Mouse (Mus musculus) natural killer cell, adult 2 months (primary cell): Measurements from ENCODE around the gene Gchfr.
A peak's percentile ranks its signal among the peaks of the same experiment; 100 is the strongest.

Source experiments
- DNase-seq, 2 experiments: peaks; one replicate each; pipeline ENCODE4 v3.0.0; 2022; ENCODE audit warnings: low spot score in 2 of 2

Gchfr gene

DNA sequence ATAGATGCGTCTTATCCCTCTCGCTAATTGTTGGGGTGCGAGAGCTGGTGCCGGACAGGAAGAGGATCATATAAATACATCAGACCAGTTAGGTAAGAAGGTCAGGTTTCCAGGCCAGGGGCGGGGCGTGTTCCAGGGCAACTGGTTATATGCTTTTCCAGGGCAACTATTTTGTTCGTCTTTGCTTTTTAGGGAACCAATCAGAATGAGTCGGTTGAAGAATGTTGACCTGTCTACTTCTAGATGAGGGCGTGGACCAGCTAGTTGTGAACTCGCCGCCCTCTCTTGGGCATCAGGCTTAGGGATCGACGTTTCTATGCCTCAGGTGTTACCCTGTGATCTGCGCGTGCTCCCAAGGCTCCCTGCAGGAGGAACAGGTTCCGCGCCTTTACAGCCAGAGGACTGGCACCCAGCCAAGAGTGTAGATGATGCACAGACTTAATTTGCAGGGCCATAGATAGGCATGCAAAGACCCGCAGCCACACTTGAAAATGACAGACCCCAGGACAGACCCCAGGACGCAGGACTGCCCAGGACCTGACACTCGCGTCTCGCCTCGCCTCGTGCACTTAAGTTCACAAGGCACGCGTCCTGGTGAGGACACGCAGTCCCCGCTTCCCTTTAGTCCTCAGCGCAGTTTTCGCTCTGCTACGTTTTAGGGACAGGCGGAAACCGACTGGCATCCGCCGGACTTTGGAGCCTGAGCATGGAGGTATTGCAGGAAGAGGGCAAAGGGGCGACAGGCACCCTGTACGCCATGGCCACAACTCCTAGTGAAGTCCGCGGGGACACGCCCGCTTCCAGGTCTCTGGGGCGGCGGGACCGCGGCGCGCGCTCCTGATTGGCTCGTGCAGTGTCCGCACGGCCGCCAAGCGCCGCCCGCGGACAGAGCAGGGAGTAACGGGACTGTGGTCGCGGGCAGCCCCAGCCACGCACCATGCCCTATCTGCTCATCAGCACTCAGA, at the start of gene Gchfr:
Gene Gchfr (plus strand): TSS at position 873 of the 965 bp plus-strand sequence.
- peak; percentile 24 to 27 for DNase-seq

DNA sequence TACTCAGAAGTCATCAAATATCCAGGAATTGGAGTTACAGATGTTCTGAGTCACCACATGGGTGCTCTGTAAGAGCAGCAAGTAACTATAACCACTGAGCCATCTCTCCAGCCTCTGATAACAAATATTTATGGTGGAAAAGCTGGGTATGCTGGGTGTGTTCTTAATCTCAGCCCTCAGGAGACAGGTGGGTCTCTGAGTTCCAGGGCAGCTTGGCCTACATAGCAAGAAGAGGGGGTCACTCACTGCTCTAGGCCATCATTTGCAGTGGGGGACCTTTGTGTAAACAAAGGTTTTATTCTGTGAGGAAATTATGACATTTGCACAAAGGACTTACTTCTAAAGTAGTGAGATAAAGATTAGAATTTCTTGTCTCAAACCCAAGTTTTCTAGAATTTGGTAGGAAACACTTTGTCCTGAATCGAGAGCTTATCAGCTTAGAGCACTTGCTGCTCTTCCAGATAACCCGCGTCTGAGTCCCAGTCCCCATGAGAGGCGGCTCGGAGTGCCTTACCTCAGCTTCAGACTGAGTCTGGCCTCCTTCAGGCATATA, 31.2 kb upstream of the Gchfr start:
- DNase-seq, result no peak

DNA sequence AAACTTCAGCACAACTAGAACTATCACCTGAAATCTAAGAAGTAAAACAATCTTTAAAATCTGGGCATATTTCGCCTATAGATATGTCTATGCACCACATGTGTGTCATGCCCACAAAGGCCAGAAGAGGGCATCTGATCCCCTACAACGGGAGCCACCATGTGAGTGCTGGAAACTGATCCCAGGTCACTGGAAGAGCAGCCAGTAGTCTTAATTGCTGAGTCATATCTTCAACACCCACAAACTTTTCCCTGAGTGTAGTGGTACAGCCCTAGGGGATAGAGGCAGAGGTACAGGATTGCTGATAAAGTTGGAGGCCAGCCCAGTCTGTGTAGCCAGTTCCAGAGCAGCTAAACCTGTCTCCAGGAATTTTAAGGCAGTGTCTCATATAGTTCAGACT, 22.4 kb upstream of the Gchfr start:
- DNase-seq, result no peak

DNA sequence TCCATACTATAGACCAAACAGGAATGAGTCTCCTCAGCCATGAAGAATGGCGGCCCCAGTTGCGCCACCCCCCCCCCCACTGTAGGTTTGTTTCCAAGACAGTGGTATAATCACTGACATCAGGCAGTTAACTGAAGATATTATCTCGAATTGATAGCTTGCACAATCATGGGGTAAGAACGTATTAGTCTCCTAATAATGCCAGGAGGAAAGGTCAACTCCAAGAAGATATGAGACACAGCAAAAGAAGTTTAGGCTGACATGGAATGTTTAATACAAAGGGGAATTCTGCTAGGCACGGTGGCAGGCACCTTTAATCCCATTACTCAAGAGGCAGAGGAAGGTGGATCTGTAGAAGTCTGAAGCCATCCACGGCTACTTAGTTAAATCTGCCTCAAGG, 21.1 kb upstream of the Gchfr start:
- no peak for DNase-seq

DNA sequence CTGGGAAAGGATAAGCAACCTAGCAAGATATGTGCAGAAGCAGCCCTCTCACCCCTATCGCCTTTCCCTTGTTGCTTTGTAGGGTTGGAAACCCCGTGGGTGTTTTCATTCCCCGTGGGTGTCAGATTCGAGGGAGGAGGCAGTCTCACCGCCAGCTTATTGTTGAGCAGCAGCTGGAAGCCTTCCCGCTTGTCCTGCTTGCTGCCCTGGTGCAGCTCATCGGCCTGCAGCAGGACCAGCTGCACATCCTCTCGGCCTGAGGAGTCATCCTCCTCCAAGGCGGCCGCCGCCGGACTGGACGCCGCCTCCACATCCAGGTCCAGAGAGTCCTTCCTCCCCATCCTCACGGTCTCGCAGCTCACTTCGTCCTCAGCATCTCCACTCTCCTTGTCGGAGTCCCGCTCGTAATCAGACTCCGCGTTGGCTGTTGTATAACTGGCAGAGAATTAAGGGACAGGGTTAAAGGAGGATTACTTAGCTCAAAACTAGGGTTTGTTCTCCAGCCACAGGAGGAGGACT, 20.4 kb upstream of the Gchfr start:
- no peak for DNase-seq

DNA sequence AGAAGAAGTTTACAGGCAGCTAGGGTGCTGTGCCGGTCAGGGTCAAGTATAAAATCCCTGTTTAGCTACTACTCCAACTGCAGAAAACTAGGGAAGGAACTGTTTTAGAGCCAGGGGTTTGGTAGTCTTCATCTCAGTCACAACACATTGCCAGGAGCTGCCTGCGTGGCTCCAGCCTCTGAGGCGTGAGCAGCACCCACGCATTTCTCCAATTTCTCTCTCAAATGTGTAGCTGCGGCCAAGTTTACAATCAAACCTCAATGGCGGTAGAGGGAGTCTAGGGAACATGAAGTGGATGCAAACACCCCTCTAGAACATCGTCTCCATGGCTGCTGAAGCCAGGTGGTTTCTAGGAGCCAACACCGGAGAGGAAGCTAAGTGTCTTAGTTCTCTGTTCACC, 19.8 kb upstream of the Gchfr start:
- no peak for DNase-seq

DNA sequence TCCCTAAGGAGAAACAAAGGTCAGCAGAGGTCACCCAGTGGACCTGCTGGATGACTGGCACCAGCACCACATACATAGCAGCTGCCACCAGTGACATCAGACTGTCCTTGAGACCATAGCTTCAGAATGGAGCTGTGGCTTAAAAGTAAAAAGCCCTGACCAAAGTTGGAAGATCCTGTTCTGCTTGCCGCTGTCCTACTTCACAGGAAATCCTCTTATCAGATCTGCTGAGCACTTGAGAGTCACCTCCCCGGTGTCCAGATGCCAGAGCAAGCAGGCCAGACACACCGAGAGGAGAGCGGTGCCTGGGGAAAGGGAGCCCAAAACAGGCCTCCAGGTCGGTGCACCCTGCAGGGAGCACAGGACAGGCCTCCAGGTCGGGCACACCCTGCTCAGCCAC, 15.3 kb upstream of the Gchfr start:
- no peak for DNase-seq

DNA sequence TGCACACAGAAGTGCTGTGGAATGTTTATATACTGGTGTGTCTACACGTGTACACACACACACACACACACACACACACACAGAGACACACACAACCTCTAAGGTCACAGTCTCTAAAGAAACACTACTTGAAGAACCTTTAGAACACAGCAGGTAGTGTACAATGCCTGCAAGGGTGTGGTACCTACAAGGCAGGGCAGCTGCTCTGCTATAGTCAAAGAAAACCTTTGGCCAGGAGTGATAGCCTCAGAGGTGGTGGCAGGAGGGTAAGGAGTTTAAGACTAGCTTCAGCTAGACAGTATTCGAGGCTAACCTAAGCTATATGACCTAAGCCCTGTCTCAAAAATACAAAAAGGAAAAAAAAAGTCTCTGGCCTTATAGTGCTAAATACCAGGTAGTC, 12.9 kb upstream of the Gchfr start:
- no peak for DNase-seq

DNA sequence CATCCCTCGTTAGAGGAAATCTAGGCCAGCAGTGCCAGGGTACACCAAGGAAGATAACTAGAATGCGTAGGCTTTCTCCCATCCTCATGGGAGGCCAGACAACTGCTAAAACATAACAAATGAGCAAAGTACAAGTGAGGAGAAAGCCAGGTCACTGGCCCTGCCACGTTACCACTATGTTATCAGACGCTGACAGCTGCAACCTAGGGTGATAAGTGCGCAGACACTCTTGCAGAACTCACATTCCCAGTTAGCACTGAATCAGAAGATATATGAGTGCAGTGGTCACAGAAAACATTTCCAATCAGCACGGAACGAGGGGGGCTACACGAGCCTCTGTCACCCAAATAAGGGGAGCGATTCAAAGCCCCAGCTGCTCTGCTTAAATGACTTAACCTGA, 12.2 kb upstream of the Gchfr start:
- no peak for DNase-seq

DNA sequence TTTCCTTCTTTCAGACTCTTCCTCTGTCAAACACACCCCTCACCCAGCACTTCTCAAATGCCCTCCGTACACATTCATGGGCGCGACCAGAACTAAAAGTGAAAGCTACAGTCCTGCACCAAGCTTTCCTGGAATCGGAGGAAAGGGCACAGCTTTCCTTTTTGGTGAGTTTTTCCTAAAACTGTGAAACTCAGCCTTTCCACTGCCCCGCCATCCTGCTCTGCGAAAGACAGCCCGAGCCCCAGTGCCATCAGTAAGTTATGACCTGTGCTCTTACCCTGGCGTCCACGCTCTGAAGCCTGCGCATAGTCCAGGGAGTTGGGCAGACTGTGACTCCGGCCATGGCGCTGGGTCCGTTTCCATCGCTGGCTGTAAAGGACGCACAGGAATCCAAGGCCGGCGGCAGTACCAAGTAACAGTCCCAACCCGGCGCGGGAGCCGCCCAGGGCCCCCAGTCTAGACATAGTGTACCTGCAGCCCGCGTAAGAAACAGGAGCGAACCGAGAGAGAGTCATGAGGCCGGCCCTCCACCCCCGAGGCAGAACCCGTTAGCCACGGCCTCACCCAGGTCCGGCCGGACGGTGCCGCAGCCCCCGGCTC, 11.4 kb upstream of the Gchfr start:
- DNase-seq, result no peak

DNA sequence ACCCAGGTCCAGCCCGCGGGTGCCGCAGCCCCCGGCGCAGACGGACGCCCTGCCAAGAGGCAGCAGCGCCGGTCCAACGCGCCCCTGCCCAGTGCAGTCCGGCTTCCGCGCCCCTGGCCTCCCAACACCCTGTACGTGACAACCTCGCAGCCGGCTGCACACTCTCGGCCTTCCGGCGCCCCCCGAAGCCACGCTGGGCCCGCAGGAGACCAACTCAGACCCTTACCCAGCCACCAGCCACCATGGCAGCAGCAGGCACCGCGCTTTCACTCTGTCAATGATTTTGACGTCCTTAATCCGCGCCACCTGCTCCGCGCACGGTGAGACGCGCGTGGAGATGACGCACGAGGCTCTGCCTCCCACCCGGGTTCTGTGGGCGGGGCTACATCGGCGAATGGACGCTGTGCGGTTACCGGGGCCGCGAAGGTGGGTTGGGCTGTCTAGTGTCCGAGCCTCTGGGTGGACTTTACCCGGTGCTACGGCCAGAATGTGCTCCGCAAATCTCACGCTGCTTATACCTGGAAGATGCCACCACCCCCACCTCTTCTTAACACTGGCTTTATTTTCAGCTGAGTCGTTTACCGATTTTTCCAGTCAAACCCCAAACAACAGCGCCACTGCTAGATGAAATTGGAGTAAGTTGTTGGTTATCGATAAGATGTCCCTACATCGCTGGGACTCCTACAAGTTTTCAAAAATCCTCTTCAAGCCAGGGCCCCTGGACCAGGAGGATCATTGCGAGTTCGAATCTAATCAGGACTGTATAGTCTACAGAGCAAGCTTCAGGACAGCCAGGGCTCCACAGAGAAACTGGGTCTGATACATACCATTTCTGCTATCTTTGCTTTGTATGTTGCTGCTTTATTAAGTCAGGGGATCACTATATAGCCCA, 10.6 kb upstream of the Gchfr start, which contains the start of gene Rmdn3:
Gene Rmdn3 (minus strand): TSS at position 354 of the 892 bp plus-strand sequence.
- peak; percentile 91 to 93 for DNase-seq

DNA sequence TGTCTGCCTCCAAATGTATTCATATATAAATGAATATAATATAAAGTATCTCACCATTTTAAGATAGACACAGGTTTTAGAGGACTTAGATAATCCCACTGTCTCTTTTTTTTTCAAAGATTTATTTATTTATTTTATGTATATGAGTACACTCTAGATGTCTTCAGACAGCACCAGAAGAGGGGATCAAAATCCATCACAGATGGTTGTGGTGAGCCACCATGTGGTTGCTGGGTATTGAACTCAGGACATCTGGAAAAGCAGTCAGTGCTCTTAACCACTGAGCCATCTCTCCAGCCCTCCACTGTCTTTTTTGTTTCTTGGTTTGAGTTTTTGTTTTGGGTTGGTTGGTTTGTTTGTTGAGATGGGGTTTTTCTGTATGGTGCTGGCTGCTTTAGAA, 9.7 kb upstream of the Gchfr start:
- no peak for DNase-seq

DNA sequence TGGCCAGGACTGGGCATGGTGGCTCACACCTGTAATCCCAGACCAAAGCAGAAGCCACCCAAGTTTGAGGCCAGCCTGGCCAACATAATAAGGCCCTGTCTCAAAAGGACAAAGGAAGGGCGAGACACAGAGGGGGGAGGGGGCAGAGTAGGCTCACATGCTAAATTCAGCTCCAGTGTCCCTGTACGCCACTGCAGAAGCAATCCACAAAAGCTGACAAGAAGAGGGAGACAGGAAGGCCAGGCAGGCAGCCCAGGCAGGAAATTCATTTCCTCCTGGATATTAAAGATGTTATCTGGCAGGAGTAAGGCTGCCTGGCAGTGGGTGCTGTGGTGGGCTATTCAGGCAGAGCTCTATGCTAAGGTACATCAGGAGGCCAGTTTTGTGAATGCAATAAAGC, 6.3 kb upstream of the Gchfr start:
- no peak for DNase-seq

DNA sequence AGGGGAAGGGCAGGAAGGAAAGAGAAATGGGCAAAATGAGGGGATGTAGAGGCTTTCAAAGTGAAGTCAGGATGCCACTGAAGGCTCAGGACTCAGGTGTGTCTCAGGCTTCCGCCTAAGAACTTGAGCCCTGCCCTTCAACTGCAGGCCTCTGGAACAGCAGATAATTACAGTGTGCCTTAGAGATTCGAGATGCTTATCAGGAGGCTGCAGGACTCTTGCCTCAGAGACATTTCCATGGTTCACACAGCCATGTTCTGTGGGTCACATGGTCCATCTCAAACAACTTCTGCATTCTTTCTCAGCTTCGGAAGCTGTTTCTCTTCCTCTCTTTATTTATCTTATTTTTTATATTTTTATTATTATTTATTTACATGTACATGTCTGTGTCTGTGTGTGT, 4.4 kb upstream of the Gchfr start:
- no peak for DNase-seq

DNA sequence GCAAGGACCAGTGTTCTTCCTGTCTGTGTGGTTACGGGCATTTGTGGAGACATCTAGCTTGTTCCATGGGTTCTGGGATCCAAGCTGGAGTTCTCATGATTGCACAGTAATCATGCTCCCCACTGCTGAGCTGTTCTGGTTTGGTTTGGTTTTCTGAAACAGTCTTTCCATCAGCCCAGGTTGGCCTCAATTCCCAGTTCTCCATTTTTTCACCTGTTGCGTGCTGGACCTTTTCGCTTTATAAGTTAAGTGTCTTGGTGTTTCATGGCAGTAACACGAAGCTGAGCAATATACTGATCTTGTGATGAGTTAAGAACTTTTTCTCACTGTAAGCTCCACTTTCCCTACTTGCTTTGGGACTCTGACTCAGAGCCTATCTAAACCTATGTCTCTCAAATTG, 3.6 kb upstream of the Gchfr start:
- no peak for DNase-seq

DNA sequence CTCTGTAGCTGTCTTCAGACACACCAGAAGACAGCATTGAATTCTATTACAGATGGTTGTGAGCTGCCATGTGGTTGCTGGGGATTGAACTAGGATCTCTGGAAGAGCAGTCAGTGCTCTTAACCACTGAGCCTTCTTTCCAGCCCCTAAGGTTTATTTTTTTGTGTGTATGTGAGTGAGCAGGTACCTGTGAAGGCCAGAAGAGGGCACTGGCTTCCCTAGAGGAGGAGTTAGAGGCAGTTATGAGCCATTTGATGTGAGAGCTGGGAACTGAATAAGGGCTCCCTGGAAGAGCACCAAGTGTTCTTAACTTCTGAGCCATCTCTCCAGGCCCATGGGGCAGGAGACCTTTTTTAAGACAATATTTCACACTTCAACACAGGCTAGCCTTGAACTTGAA, 2.2 kb upstream of the Gchfr start:
- no peak for DNase-seq

DNA sequence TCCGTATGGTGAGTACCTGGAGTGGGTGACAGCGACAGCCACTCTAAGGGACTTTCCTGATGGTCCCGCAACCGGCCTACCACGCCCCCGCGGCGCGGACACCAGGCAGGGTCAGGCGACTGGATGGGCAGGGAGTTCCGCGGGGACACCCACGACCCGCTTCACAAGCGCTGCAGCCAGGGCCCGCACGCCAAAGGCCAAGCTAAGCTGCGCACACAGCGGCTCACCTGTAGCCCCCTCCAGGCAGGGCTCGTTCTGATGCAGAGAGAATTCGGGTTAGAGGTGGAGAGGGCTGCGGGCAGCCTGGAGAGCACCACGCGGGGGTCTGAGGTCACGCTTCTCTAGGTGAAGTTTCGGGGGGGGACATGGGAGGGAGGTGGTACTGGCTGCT, 288 bp downstream of the Gchfr start:
- no peak for DNase-seq

DNA sequence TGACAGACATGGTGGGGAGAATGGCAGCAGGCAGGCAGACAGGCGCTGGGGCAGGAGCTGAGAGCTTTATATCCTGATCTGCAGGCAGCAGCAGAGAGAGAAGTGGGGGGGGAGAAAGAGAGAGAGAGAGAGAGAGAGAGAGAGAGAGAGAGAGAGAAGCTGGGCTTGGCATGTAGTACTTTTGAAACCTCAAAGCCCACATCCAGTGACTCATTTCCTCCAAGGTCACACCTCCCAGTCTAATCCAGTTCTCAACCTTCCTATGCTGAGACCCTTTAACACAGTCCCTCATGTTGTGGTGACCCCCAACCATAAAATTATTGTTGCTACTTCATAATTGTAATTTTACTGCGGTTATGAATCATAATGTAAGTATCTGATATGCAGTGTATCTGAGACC, 2.7 kb downstream of the Gchfr start:
- no peak for DNase-seq

DNA sequence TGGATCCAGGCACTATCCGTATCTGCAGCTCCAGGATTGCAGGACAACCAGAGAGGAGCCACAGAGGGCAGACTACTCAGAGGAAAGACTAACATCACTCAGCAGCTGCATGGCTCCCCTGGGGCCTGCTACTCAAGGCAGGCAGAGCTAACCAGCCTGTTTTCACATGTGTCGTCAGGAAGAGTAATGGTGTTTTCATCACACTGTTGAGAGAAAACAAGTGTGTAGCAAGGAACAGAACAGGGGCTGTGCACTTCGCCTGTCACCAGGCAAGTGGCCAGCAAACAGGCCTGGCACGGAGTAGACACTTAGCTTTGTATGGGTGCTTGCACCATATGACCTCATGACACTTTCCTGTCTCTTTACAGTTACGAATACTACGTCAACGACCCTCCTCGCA, 4.0 kb downstream of the Gchfr start:
- DNase-seq, result no peak

DNA sequence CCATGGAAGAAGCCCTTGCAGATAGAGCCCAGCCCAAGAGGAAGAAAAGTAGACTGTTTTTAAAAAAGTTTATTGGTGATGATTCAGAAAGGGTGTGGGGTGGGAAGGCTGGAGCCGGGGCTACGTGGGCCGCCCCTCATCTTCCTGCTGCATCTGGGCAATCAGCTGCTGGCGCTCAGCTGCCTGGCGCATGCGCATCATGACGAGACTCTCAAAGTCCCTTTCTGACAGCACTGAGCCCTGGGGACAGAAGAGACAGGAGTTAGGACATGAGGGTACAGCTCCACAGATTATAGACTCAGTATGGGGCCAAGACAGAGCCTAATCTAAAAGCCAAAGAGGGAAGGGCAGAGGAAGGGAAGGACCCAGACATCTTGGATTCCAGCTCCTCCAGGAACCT, 4.9 kb downstream of the Gchfr start:
- no peak for DNase-seq

DNA sequence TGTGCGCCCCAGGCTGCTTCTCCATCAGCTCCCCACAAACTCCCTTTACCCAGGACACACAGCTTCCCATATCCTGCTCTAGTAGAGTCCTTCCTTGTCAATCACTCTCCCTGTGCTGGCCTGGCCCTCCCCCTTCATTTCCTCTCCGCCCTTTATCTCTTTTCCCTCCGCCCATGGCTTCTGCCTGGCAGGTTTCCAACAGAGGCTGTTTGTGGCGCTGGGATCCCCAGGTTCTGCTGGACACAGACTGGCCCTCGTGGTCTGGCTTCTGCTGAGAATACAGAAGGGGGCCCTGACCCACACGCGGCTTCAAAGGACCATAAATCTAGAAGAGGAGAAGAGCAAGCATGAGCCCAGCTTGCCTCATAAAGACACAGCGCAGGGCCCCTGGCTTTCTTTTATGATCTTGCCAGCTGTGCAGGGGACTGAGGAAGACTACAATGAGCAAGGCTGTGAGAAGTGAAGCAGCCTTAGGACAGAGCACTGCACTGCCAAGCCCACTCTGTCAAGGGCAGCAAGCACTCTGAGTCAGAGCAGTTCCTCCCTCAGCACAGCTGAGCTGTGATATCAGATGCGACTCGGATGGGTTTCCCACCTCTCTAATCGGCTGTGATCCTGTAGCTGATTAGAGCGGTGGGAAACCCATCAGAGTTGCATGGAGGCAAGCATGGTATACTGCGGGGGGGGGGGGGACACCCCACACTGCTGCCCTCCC, 5.4 kb downstream of the Gchfr start:
- DNase-seq, result no peak
